Mouse (Mus musculus) heart, postnatal 0 days (tissue): Measurements from ENCODE around the gene Il5.

Experiments
- CTCF ChIP-seq: IDR thresholded peaks from 2 replicates; pipeline ENCODE4 v1.5.1; 2016; ENCODE audit warnings: antibody characterized with exemption, control low read depth, low read depth
- EP300 ChIP-seq: IDR thresholded peaks from 2 replicates; pipeline ENCODE4 v1.6.1; 2016; ENCODE audit warnings: antibody characterized with exemption, low read depth

DNA sequence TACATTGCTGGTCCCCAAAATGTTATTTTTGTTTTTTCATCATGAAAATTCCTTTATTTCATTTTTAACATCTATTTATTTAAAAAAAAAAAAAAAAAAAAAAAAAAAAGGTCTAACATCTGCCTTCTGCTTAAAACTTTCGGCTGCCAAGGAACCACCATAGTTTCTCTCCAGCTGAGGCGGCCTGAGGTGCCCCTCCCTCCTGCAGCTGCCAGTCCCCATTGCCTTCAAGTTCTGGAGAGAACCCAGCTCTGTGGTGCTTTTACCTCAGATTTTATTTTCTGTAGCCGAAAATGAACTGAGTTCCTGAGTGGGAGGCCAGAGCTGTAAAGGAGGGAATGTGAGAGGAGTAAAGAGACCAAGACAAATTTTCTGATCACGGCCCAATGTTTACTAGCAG is 28.7 kb downstream of the Il5 start:
- no peak for TF ChIP-seq CTCF
- no peak for TF ChIP-seq EP300
